Mouse (Mus musculus): ENCODE data around the gene Impg1. TPM values are rescaled to one million over a fixed set of nuclear protein-coding genes. Genes with fewer than 3 reads are reported as not detected.

The Impg1 gene
- total and polyA plus RNA-seq, 3 experiments = not detected

DNA sequence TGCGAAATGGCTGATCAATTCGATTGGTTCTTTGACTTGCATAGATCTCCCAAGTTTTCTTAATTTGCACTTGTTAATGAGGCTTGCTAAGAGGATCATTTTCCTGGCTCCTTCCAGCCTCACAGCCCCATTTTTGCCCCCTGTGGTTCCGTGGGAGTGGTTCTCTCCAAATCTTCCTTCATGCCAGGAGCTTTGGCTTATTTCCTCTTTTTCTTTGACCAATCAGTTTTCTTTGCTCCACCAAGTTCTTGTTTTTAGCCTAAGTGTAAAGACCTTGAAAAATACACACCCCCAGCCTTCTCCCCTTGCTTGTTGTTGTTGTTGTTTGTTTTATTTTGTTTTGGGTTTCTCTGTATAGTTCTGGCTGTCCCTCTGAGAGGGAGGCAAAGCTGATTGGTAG lies 77.4 kb downstream of the Impg1 start:
- no peak for TF ChIP-seq POLR2AphosphoS5 (IDR thresholded peaks at IDR 0.05; ENCODE audit: borderline replicate concordance, low read depth, low read length)
- TF ChIP-seq ZNF384 (IDR thresholded peaks at IDR 0.05; ENCODE audit: low read depth, low read length) = no peak
- TF ChIP-seq GABPA (IDR thresholded peaks at IDR 0.05; ENCODE audit: low read depth, low read length) = no peak
- no peak for TF ChIP-seq TBP (IDR thresholded peaks at IDR 0.05; ENCODE audit: low read depth, low read length)
- TF ChIP-seq MAZ (IDR thresholded peaks at IDR 0.05; ENCODE audit: low read depth, low read length) = no peak
- no peak for TF ChIP-seq NELFE (IDR thresholded peaks at IDR 0.05; ENCODE audit: low read depth, low read length)
- no peak for TF ChIP-seq CHD2 (IDR thresholded peaks at IDR 0.05; ENCODE audit: low read length)
- TF ChIP-seq MYC (IDR thresholded peaks at IDR 0.05; ENCODE audit: low read depth, low read length) = no peak
- no peak for TF ChIP-seq GATA1 (IDR thresholded peaks at IDR 0.05; ENCODE audit: low read depth, low read length)
- no peak for TF ChIP-seq MYB (IDR thresholded peaks at IDR 0.05; ENCODE audit: low read depth, low read length)
- TF ChIP-seq CTCF (IDR thresholded peaks at IDR 0.05 in 2 of 3, conservative IDR thresholded peaks at IDR 0.05 in 1 of 3; ENCODE audit: control insufficient read depth in 1 of 3, insufficient read depth in 1 of 3, low read depth in 2 of 3, low read length in 3 of 3, poor library complexity in 1 of 3, severe bottlenecking in 1 of 3) = no peak
- no peak for TF ChIP-seq MXI1 (IDR thresholded peaks at IDR 0.05; ENCODE audit: low read depth, low read length)
- Histone ChIP-seq H3K79me2 (ENCODE audit: control insufficient read depth, insufficient read depth, low read length, poor library complexity) (no peaks in the 10 kb centered on the region), H3K27me3 (ENCODE audit: control insufficient read depth in 1 of 2, insufficient read depth in 2 of 2, low read length in 2 of 2) (no peaks in the 10 kb centered on the region), H3K9me3 (replicated peaks; ENCODE audit: insufficient read depth, low read length) (no peaks in the 10 kb centered on the region), H3K9ac (ENCODE audit: control insufficient read depth, low read depth, low read length, poor library complexity, severe bottlenecking) (no peak overlapping the region), H3K36me3 (ENCODE audit: control insufficient read depth in 1 of 2, insufficient read depth in 2 of 2, low read length in 2 of 2) (no peaks in the 10 kb centered on the region), H3K27ac (ENCODE audit: control insufficient read depth, low read depth, low read length) (no peak overlapping the region), H3K4me3 (ENCODE audit: control insufficient read depth in 1 of 2, insufficient read depth in 1 of 2, low read depth in 2 of 2, low read length in 2 of 2) (no peak overlapping the region), H3K4me1 (ENCODE audit: control insufficient read depth in 1 of 2, insufficient read depth in 2 of 2, low read length in 2 of 2) (no peaks in the 10 kb centered on the region)
- DNase-seq (ENCODE audit: low read depth, low spot score) = peak; percentile 8

DNA sequence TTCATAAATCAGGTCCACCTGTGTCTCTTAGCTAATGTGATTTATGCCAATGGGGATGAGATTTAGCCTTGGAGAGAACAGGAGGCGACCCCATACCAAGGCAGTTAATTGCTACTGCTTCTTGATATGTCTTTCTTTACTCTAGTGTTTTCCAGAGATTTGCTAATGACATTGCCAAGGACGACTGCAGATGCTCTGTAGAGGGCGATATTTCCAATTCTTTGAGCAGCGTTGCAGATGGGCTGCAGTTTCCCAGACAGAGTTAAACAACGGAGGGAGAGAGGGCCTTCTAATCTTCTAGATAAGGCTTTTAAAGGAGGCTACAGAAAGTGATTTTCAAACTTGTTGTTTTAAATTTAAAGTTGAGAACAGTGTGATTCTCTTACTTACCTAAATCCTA lies 78.8 kb downstream of the Impg1 start:
- H3K27ac ChIP-seq (ENCODE audit: control insufficient read depth, low read depth, low read length) = no peak overlapping the region
- H3K4me3 ChIP-seq (ENCODE audit: control insufficient read depth in 1 of 2, insufficient read depth in 1 of 2, low read depth in 2 of 2, low read length in 2 of 2) = no peak overlapping the region
- no peaks in the 10 kb centered on the region for H3K9me3 ChIP-seq (replicated peaks; ENCODE audit: insufficient read depth, low read length)
- no peaks in the 10 kb centered on the region for H3K36me3 ChIP-seq (ENCODE audit: control insufficient read depth in 1 of 2, insufficient read depth in 2 of 2, low read length in 2 of 2)
- no peak overlapping the region for H3K9ac ChIP-seq (ENCODE audit: control insufficient read depth, low read depth, low read length, poor library complexity, severe bottlenecking)
- DNase-seq (ENCODE audit: low read depth, low spot score) = no peak
- H3K79me2 ChIP-seq (ENCODE audit: control insufficient read depth, insufficient read depth, low read length, poor library complexity) = no peaks in the 10 kb centered on the region
- no peaks in the 10 kb centered on the region for H3K27me3 ChIP-seq (ENCODE audit: control insufficient read depth in 1 of 2, insufficient read depth in 2 of 2, low read length in 2 of 2)
- TF ChIP-seq TBP (IDR thresholded peaks at IDR 0.05; ENCODE audit: low read depth, low read length) (no peak), EP300 (IDR thresholded peaks at IDR 0.05; ENCODE audit: low read depth in 1 of 2, low read length in 2 of 2) (no peak), GATA1 (IDR thresholded peaks at IDR 0.05; ENCODE audit: low read depth, low read length) (no peak), MXI1 (IDR thresholded peaks at IDR 0.05; ENCODE audit: low read depth, low read length) (no peak), ZMIZ1 (IDR thresholded peaks at IDR 0.05; ENCODE audit: low read depth, low read length) (no peak), ETS1 (IDR thresholded peaks at IDR 0.05; ENCODE audit: low read depth, low read length) (no peak), ZNF384 (IDR thresholded peaks at IDR 0.05; ENCODE audit: low read depth, low read length) (no peak), NELFE (IDR thresholded peaks at IDR 0.05; ENCODE audit: low read depth, low read length) (no peak), HCFC1 (IDR thresholded peaks at IDR 0.05; ENCODE audit: low read depth, low read length) (no peak), ZKSCAN1 (IDR thresholded peaks at IDR 0.05; ENCODE audit: low read depth, low read length) (no peak), USF2 (IDR thresholded peaks at IDR 0.05; ENCODE audit: borderline replicate concordance in 1 of 2, insufficient read depth in 1 of 2, low read depth in 1 of 2, low read length in 2 of 2) (no peak), RCOR1 (IDR thresholded peaks at IDR 0.05; ENCODE audit: low read depth, low read length) (no peak), MYB (IDR thresholded peaks at IDR 0.05; ENCODE audit: low read depth, low read length) (no peak), BHLHE40 (IDR thresholded peaks at IDR 0.05; ENCODE audit: borderline replicate concordance, low read depth, low read length) (no peak), TAL1 (IDR thresholded peaks at IDR 0.05; ENCODE audit: low read length) (no peak), KAT2A (conservative IDR thresholded peaks at IDR 0.05; ENCODE audit: low read depth, low read length) (no peak), POLR2AphosphoS5 (IDR thresholded peaks at IDR 0.05; ENCODE audit: borderline replicate concordance, low read depth, low read length) (no peak), USF1 (IDR thresholded peaks at IDR 0.05; ENCODE audit: low read depth, low read length) (no peak)
- H3K4me1 ChIP-seq (ENCODE audit: control insufficient read depth in 1 of 2, insufficient read depth in 2 of 2, low read length in 2 of 2) = no peaks in the 10 kb centered on the region
